Mouse (Mus musculus) gastrocnemius, postnatal 4 days (tissue): ENCODE measurements around the gene Gzmf. TPM values are rescaled to one million over a fixed set of nuclear protein-coding genes. Genes with fewer than 3 reads are reported as not detected.
A peak's percentile ranks its signal among the peaks of the same experiment; 100 is the strongest.
"Not testable (repeated sequence)": the region's sequence is repeated elsewhere in the genome, so short reads cannot be mapped to it uniquely, and the experiment has no call there.

ENCODE experiments used
- DNase-seq, 2 experiments: peaks; one replicate each; pipeline ENCODE4 v3.0.0; 2021 to 2022; ENCODE audit warnings: low spot score in 2 of 2, mixed read lengths in 2 of 2
- long read RNA-seq, 2 experiments: library from polyadenylated mRNA; stranded (forward); transcript quantifications; one replicate each; pipeline ENCODE4 v2.0.0; 2021
- total RNA-seq, 2 experiments: library from RNA; stranded (reverse); gene quantifications; 2 replicates each; pipeline ENCODE4 v1.2.3; 2021

Gene Gzmf
- not detected for total RNA-seq
- long read RNA-seq, experiment 1: 0 reads
- long read RNA-seq, experiment 2: 0 reads

GRCm38 (mm10) chr14:56211317-56211716 lies at the start of gene Gzmf:
Gene Gzmf, minus strand, starts transcription at chr14:56211417.
- no peak for DNase-seq

GRCm38 (mm10) chr14:56240409-56240808 lies 29.2 kb upstream of the Gzmf start:
- DNase-seq: no peak

DNA sequence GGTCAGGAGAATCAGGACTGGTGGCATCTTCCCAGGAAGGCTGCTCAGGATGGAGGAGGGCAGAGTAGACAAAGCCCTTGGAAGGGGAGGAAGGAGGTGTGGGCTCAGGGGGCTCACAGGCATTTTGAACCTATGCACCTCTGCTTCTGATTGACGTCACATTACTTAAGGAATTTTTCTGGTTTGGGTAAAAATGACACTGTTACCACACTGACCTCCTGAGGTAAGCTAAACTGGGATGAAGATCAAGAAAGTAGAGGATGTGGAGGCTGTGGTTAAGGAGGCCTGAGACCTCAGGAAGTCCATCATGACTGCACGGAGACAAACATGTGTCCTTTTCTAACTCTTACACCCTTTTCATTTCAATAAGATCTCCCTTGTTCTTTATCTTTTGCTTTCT lies 23.3 kb upstream of the Gzmf start, which contains the start of gene Gzmc:
Gene Gzmc (minus strand): TSS at position 101 of the 400 bp plus-strand sequence.
- no peak for DNase-seq

DNA sequence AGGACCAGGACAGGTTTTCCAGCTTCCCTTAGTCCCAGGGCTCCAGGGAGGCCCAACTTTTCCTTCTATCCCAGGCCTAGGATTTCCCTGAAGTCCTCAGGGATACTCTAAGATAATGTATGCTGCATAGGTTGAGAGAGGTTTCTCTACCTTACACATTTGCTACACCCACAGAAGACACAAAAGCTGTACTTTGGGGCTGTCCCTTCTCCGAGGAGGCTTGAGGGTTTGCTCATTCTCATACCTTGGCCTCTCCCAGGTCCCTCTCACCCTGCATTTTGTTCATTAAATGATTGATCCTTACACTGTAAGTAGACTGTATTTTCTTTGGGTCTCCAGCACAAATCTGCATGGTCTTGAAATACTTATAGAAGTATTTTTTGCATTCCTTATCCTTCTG lies 5.6 kb downstream of the Gzmf start:
- no peak for DNase-seq

DNA sequence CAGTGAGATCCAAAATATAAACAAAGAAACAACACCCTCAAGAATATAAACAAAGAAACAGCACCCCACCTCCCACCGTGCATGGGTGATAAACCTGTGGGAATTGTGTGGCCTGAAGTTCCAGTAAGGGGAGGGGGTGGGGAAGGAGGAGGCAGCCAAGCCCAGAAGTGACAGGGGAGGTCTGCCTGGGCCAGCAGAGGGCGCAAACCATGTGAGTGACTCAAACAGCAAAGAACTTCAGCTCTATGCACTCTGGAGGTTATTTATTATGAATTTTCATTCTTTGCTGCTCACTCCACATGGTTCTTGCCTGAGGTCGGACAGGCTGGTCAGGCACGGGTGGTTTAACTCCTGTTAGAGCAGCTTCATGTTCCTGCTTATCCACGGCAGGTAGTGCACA lies 6.2 kb downstream of the Gzmf start:
- not testable (repeated sequence) for DNase-seq

- DNase-seq: peak; percentile 47 to 51
Observed at GRCm38 (mm10) chr14:56203975-56204374, 7.2 kb downstream of the Gzmf start.

GRCm38 (mm10) chr14:56186946-56187345 lies 24.3 kb downstream of the Gzmf start:
- DNase-seq: no peak

DNA sequence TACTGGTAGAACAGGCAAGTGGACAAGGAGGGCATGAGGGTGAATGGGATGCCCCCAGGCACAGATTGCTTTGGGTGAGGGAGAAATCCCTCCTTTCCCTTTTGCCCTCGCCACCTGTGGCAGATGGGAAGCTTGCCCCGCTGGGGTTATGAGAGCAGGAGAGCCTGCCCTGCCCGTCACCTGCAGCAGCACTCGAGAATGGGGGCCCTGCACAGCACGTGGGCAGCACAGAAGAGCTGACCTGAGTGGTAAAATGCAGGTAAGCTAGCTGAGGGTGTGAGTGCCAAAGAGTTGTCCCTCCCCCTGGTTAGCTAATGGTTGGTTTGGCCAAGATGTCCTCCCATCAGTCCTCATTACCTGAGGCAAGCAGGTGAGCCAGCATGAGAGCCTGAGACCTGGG lies 24.7 kb downstream of the Gzmf start:
- no peak for DNase-seq

GRCm38 (mm10) chr14:56177651-56178050 lies 33.6 kb downstream of the Gzmf start:
- DNase-seq: peak in 1 of 2 experiments; percentile 37

GRCm38 (mm10) chr14:56174499-56174898 lies 36.7 kb downstream of the Gzmf start, which contains the start of gene Gzmn:
Gene Gzmn, minus strand, starts transcription at chr14:56174599.
- no peak for DNase-seq

DNA sequence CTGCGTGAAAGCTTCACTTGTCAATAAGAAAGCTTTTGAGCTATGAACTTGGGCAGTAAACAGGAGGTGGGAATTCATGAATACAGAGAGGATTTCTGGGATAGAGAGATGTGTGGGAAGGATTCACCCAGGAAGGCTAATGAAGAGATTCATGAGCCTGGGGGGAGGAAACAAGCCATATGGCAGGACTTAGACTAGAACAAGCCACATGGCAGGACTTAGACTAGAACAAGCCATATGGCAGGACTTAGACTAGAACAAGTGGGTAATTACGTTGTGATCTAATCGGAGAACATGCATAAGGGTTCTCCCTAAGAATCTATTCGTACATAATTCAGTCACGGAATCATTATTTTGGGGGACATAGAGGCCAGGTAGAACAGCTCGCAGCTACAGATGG lies 37.8 kb downstream of the Gzmf start:
- DNase-seq: no peak

DNA sequence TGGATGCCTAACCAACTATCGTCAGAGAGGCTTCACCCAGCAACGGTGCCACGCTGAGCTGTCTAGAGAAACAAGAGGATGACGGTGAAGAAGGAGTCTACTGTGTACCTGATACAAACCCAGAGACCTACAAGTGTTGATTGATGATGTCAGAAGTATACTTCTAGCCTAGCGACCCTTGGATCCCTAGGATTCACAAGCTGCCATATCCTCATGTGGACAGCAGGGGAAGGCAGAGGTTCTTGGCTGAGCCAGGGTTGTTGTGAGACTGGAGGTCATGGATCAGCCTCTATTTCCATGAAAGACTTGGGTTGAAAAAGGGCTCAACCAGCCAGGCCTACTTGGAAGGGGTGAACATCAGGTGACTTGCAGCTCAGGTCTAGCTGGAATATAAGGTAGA lies 38.5 kb downstream of the Gzmf start:
- DNase-seq: no peak

GRCm38 (mm10) chr14:56168009-56168408 lies 43.2 kb downstream of the Gzmf start:
- DNase-seq: no peak

- no peak for DNase-seq
Observed at GRCm38 (mm10) chr14:56162109-56162508, 49.1 kb downstream of the Gzmf start.

GRCm38 (mm10) chr14:56159479-56159878 lies 51.7 kb downstream of the Gzmf start, which contains the start of gene Gzmg:
Gene Gzmg, minus strand, starts transcription at chr14:56159579.
- DNase-seq: not testable (repeated sequence)

- no peak for DNase-seq
Observed at GRCm38 (mm10) chr14:56155340-56155739, 55.9 kb downstream of the Gzmf start.

Other genes starting within 250 kb of the Gzmf start
- gene Mcpt1, start 193.4 kb downstream of the Gzmf start, total RNA-seq: not detected
- gene Mcpt9, start 180.9 kb downstream of the Gzmf start, total RNA-seq: not detected
- not detected for gene Mcpt2, start 169.4 kb downstream of the Gzmf start, total RNA-seq
- gene Mcpt4, start 149.1 kb downstream of the Gzmf start, total RNA-seq: 10 to 100 TPM; 48.3 to 50.8 TPM
- not detected for gene Mcpt8, start 126.1 kb downstream of the Gzmf start, total RNA-seq
- under 1 TPM; 0.56 to 0.96 TPM for gene Ctsg, start 108.8 kb downstream of the Gzmf start, total RNA-seq
- not detected for gene Gzme, start 90.8 kb downstream of the Gzmf start, total RNA-seq
- not detected for gene Gzmd, start 78.8 kb downstream of the Gzmf start, total RNA-seq
- not detected for gene Gzmg, start 51.8 kb downstream of the Gzmf start, total RNA-seq
- under 1 TPM; 0.29 TPM for gene Gzmn, start 36.8 kb downstream of the Gzmf start, total RNA-seq
- not detected for gene Gzmc, start 23.2 kb upstream of the Gzmf start, total RNA-seq
- gene Gzmb, start 50.8 kb upstream of the Gzmf start, total RNA-seq: not detected
- not detected for gene Atp12a, start 153.7 kb upstream of the Gzmf start, total RNA-seq
- gene Rnf17, start 191.2 kb upstream of the Gzmf start, total RNA-seq: under 1 TPM in 1 of 2 experiments, not detected in 1; 0.32 TPM